Mouse (Mus musculus): ENCODE data around the gene Rffl. TPM values are rescaled to one million over a fixed set of nuclear protein-coding genes. Genes with fewer than 3 reads are reported as not detected.

Gene Rffl
- polyA plus RNA-seq, 1 experiment from 2014 or later: 8.9 TPM

DNA sequence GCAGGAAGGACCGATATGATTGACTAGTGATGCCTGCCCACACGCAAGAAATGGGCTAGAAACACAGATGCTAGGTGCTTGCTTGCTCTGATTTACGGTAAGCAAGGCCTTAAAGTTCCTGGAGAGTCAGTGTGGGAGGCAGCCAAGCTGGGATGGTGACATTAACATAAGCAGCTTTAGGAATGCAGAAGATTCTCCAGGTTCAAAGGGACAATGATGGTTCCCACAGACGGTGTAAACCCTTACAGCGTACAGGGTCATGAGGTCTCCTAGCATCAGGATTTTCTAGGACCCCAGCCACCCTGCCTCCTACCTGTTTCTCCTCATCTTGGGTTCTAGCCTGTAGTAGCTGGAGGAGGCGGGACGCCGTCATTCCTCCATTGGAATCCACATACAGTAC is 12.2 kb upstream of the Rffl start:
- Histone ChIP-seq H3K9ac (ENCODE audit: low read length) (no peak overlapping the region), H3K27me3 (ENCODE audit: control insufficient read depth, insufficient read depth, low read length) (no peaks in the 10 kb centered on the region), H3K4me2 (no peak overlapping the region), H3K9me3 (ENCODE audit: control insufficient read depth, low read length) (no peaks in the 10 kb centered on the region), H3K4me1 (ENCODE audit: control insufficient read depth, insufficient read depth, low read length) (no peaks in the 10 kb centered on the region), H3K36me3 (ENCODE audit: control insufficient read depth, insufficient read depth, low read length) (no peaks in the 10 kb centered on the region), H3K27ac (ENCODE audit: low read depth, low read length) (no peak overlapping the region), H3K4me3 (ENCODE audit: low read depth, low read length) (no peak overlapping the region)
- ATAC-seq (ENCODE audit: low FRiP score) (no peak), DNase-seq (ENCODE audit: low spot score, missing footprints) (no peak)
- 64% methylated on average over 8 of the region's 8 CpGs for WGBS

DNA sequence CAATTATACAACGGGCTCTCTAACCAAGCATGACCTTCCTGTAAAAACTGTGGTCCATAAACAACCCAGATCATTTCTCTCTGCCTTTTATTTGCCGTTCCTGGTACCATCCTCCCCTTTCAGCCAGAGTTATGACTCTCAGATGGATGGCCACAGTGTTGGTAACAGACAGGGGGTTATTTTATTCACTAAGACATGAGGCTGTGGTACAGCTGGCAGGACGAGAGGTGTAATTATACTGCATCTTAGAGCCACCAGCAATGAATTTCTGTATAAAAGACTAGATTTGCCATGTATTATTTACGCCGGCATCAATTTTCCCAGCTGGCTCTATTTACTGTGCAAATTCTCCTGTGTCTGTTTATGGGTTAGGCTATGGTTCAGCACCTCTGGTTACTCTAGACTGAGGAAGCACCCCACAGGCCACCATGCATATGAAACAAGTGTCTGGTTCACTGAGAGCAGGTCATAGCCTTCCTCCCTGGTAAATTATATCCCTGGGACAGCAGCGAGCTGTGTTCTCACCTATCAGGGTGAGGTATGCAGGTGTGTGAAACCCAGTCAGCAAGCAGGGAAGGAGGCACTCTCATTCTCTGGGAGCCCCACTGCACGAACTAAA is 6.8 kb upstream of the Rffl start:
- H3K4me1 ChIP-seq (ENCODE audit: control insufficient read depth, insufficient read depth, low read length): no peaks in the 10 kb centered on the region
- WGBS: 87% methylated on average over 7 of the region's 7 CpGs
- ATAC-seq (ENCODE audit: low FRiP score) (no peak), DNase-seq (ENCODE audit: low spot score, missing footprints) (no peak)
- no peaks in the 10 kb centered on the region for H3K27me3 ChIP-seq (ENCODE audit: control insufficient read depth, insufficient read depth, low read length)
- H3K4me3 ChIP-seq (ENCODE audit: low read depth, low read length): no peak overlapping the region
- no peak overlapping the region for H3K9ac ChIP-seq (ENCODE audit: low read length)
- H3K36me3 ChIP-seq (ENCODE audit: control insufficient read depth, insufficient read depth, low read length): no peaks in the 10 kb centered on the region
- H3K4me2 ChIP-seq: no peak overlapping the region
- H3K9me3 ChIP-seq (ENCODE audit: control insufficient read depth, low read length): no peaks in the 10 kb centered on the region
- H3K27ac ChIP-seq (ENCODE audit: low read depth, low read length): no peak overlapping the region

- no peak for DNase-seq (ENCODE audit: low spot score, missing footprints)
- Histone ChIP-seq H3K9me3 (ENCODE audit: control insufficient read depth, low read length) (no peaks in the 10 kb centered on the region), H3K36me3 (ENCODE audit: control insufficient read depth, insufficient read depth, low read length) (no peaks in the 10 kb centered on the region), H3K9ac (ENCODE audit: low read length) (no peak overlapping the region), H3K27me3 (ENCODE audit: control insufficient read depth, insufficient read depth, low read length) (no peaks in the 10 kb centered on the region), H3K4me3 (ENCODE audit: low read depth, low read length) (no peak overlapping the region), H3K4me2 (no peak overlapping the region), H3K4me1 (ENCODE audit: control insufficient read depth, insufficient read depth, low read length) (no peaks in the 10 kb centered on the region), H3K27ac (ENCODE audit: low read depth, low read length) (no peak overlapping the region)
- WGBS: 90% methylated on average over 5 of the region's 5 CpGs
- no peak for ATAC-seq (ENCODE audit: low FRiP score)
These were observed 4.6 kb upstream of the Rffl start for GRCm38 (mm10) chr11:82875631-82876030.

DNA sequence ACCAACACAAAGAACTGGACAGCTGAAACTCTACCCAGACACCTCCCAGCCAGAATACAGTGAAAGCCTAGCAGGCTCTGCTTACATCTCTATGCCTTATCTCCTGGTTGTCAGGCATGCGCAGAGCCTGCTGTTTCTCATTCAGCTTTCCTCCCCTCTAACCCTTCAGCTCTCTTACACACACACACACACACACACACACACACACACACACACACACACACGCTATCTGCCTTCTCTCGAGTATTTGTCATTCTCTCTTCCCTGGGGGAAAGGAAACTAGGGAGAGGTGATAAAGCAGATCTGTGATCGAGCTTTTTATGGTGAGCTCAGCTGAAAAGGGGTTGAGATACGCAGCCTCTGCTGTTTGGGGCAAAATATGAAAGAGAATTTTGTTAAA is 3.9 kb upstream of the Rffl start:
- no peaks in the 10 kb centered on the region for H3K9me3 ChIP-seq (ENCODE audit: control insufficient read depth, low read length)
- no peak overlapping the region for H3K4me3 ChIP-seq (ENCODE audit: low read depth, low read length)
- no peak overlapping the region for H3K27ac ChIP-seq (ENCODE audit: low read depth, low read length)
- H3K4me2 ChIP-seq: no peak overlapping the region
- H3K4me1 ChIP-seq (ENCODE audit: control insufficient read depth, insufficient read depth, low read length): peaks cover 3% of the 10 kb centered on the region
- ATAC-seq (ENCODE audit: low FRiP score) (no peak), DNase-seq (ENCODE audit: low spot score, missing footprints) (no peak)
- no peak overlapping the region for H3K9ac ChIP-seq (ENCODE audit: low read length)
- WGBS: 80% methylated on average over 5 of the region's 5 CpGs
- H3K36me3 ChIP-seq (ENCODE audit: control insufficient read depth, insufficient read depth, low read length): no peaks in the 10 kb centered on the region
- no peaks in the 10 kb centered on the region for H3K27me3 ChIP-seq (ENCODE audit: control insufficient read depth, insufficient read depth, low read length)

- 5% methylated on average over 36 of the region's 36 CpGs for WGBS
These were observed 608 bp downstream of the Rffl start for GRCm38 (mm10) chr11:82870173-82871030.

GRCm38 (mm10) chr11:82869506-82870172 is 1.4 kb downstream of the Rffl start:
- H3K4me1 ChIP-seq (ENCODE audit: control insufficient read depth, insufficient read depth, low read length): peaks cover 5% of the 10 kb centered on the region
- H3K4me3 ChIP-seq (ENCODE audit: low read depth, low read length): peak overlapping the region; percentile 66
- H3K27me3 ChIP-seq (ENCODE audit: control insufficient read depth, insufficient read depth, low read length): no peaks in the 10 kb centered on the region
- no peak overlapping the region for H3K9ac ChIP-seq (ENCODE audit: low read length)
- 73% methylated on average over 9 of the region's 9 CpGs for WGBS
- no peak overlapping the region for H3K27ac ChIP-seq (ENCODE audit: low read depth, low read length)
- no peaks in the 10 kb centered on the region for H3K36me3 ChIP-seq (ENCODE audit: control insufficient read depth, insufficient read depth, low read length)
- no peaks in the 10 kb centered on the region for H3K9me3 ChIP-seq (ENCODE audit: control insufficient read depth, low read length)
- H3K4me2 ChIP-seq: peak overlapping the region; percentile 67
- ATAC-seq (ENCODE audit: low FRiP score): no peak
- peak; percentile 59 for DNase-seq (ENCODE audit: low spot score, missing footprints)

More at GRCm38 (mm10) chr11:82870173-82871030, 608 bp downstream of the Rffl start:
- H3K4me3 ChIP-seq (ENCODE audit: low read depth, low read length): peak overlapping the region; percentile 66
- H3K9me3 ChIP-seq (ENCODE audit: control insufficient read depth, low read length): no peaks in the 10 kb centered on the region
- H3K4me1 ChIP-seq (ENCODE audit: control insufficient read depth, insufficient read depth, low read length): peaks cover 5% of the 10 kb centered on the region
- H3K4me2 ChIP-seq: peak overlapping the region; percentile 67
- H3K9ac ChIP-seq (ENCODE audit: low read length): peak overlapping the region; percentile 71
- H3K36me3 ChIP-seq (ENCODE audit: control insufficient read depth, insufficient read depth, low read length): no peaks in the 10 kb centered on the region
- no peaks in the 10 kb centered on the region for H3K27me3 ChIP-seq (ENCODE audit: control insufficient read depth, insufficient read depth, low read length)
- ATAC-seq (ENCODE audit: low FRiP score) (peak; percentile 25), DNase-seq (ENCODE audit: low spot score, missing footprints) (peak; percentile 93)
- H3K27ac ChIP-seq (ENCODE audit: low read depth, low read length): no peak overlapping the region

DNA sequence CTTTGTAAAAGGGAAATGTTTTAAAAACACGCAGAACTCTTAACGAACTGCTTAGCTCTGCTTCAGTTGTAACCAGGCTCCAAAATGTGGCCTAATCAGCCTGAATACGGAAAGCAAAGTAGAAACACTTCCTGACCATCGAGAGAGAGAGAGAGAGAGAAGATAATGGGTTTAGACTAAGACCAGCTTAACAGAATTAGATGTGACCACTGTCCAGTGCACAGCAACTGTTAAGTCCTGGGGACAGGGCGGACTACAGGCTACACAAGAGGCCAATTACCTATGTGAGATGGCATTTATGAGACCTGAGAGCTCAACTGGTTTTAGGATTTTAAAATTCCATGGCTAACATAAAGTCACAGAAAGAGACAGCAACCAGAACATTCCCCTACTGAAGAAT is 3.1 kb downstream of the Rffl start:
- 63% methylated on average over 5 of the region's 5 CpGs for WGBS
- no peaks in the 10 kb centered on the region for H3K36me3 ChIP-seq (ENCODE audit: control insufficient read depth, insufficient read depth, low read length)
- ATAC-seq (ENCODE audit: low FRiP score): no peak
- DNase-seq (ENCODE audit: low spot score, missing footprints): peak; percentile 49
- H3K27ac ChIP-seq (ENCODE audit: low read depth, low read length): no peak overlapping the region
- no peak overlapping the region for H3K9ac ChIP-seq (ENCODE audit: low read length)
- H3K9me3 ChIP-seq (ENCODE audit: control insufficient read depth, low read length): no peaks in the 10 kb centered on the region
- no peaks in the 10 kb centered on the region for H3K27me3 ChIP-seq (ENCODE audit: control insufficient read depth, insufficient read depth, low read length)
- no peak overlapping the region for H3K4me3 ChIP-seq (ENCODE audit: low read depth, low read length)
- H3K4me2 ChIP-seq: no peak overlapping the region
- peaks cover 5% of the 10 kb centered on the region for H3K4me1 ChIP-seq (ENCODE audit: control insufficient read depth, insufficient read depth, low read length)

DNA sequence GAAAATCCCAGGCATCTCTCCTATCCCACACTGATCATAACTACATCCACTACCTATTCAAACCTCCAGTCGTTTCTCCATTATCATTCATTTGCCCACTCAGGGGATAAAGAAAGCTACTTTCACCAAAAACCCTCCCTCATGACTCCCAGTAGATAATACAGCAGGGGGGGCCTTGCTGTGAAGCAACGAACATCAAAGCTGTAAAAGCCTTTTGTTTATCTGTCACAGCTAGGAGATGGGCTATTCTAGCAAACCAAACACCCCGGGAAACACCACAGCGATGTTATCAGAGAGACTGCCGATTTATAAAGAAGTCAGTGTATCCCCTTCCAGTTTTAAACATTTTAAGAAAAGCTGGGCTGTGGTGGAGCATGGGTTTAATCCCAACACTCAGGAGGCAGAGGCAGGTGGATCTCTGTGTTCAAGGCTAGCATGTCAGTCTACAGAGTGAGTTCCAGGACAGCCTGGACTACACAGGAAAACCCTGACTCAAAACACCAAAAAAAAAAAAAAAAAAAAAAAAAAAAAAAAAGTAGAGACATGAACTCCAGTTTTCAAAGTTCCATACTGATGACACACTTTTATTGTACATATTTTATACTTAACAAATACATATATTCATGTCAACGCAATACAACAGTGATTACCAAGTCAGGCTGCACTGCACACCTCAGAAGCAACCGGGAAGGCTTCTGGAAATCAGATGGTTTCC is 4.0 kb downstream of the Rffl start:
- Histone ChIP-seq H3K4me3 (ENCODE audit: low read depth, low read length) (no peak overlapping the region), H3K27ac (ENCODE audit: low read depth, low read length) (no peak overlapping the region), H3K36me3 (ENCODE audit: control insufficient read depth, insufficient read depth, low read length) (no peaks in the 10 kb centered on the region), H3K4me2 (no peak overlapping the region), H3K4me1 (ENCODE audit: control insufficient read depth, insufficient read depth, low read length) (peaks cover 7% of the 10 kb centered on the region), H3K9ac (ENCODE audit: low read length) (no peak overlapping the region), H3K27me3 (ENCODE audit: control insufficient read depth, insufficient read depth, low read length) (no peaks in the 10 kb centered on the region), H3K9me3 (ENCODE audit: control insufficient read depth, low read length) (no peaks in the 10 kb centered on the region)
- no peak for ATAC-seq (ENCODE audit: low FRiP score)
- WGBS: 31% methylated on average over 7 of the region's 7 CpGs
- DNase-seq (ENCODE audit: low spot score, missing footprints): no peak

Data from midbrain, embryonic 11.5 days (tissue).